Mouse (Mus musculus) gastrocnemius, adult 2 months (tissue): ENCODE results near the gene Rab31. TPM values are rescaled to one million over a fixed set of nuclear protein-coding genes. Genes with fewer than 3 reads are reported as not detected.

Experiments used
- DNase-seq: peaks from one replicate; pipeline ENCODE4 v3.0.0; 2022
- H3K27ac ChIP-seq: fragments of 200-600 bp; 2 replicates; pipeline ENCODE4 v1.8.1; 2022; ENCODE audit warnings: mild to moderate bottlenecking
- H3K4me3 ChIP-seq: fragments of 200-600 bp; 2 replicates; pipeline ENCODE4 v1.8.1; 2022; ENCODE audit warnings: mild to moderate bottlenecking, moderate library complexity
- CTCF ChIP-seq: fragments of 200-600 bp; IDR thresholded peaks from 2 replicates; pipeline ENCODE4 v1.8.1; 2022; ENCODE audit warnings: antibody characterized with exemption, mild to moderate bottlenecking, moderate library complexity
- intact Hi-C: fragments of 180-260 bp; cut with DNase I; formaldehyde crosslinking; loops from one replicate; pipeline ENCODE4 v1.15.1; 2025
- total RNA-seq, 2 experiments: library from RNA; stranded (reverse); gene quantifications; 2 replicates each; pipeline ENCODE4 v1.2.3; 2021

Gene Rab31
- total RNA-seq, 2 experiments from 2014 or later, result 3.4 to 7.4 TPM

DNA sequence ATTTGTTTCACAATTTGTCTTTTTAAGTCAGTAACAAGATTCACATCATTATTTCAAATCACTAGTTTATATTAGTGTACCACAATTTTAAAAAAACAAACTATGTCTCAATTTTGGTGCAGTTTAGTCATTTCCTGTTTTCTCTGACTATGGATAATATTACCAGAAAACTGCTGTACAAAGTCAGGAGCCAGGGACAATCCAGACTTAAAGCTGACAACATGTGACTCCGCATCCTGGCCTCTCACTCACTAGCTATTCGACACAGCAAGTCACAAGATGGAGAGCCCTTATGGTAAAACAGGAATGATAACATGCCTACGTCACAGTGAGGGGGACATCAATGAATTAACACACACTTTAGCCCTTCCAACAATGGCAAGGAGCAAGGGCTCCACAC is 109.9 kb downstream of the Rab31 start:
- no peak for DNase-seq
- intact Hi-C loops, result no loop called here
- no peak overlapping the region for H3K27ac ChIP-seq
- no peak for TF ChIP-seq CTCF
- H3K4me3 ChIP-seq, result no peak overlapping the region

- DNase-seq, result no peak
- intact Hi-C loops, result no loop called here
- no peak for TF ChIP-seq CTCF
- no peak overlapping the region for H3K4me3 ChIP-seq
- H3K27ac ChIP-seq, result no peak overlapping the region
Measured at GRCm38 (mm10) chr17:65658416-65658815, 114.1 kb downstream of the Rab31 start.

GRCm38 (mm10) chr17:65657958-65658357 is 114.6 kb downstream of the Rab31 start:
- no peak for TF ChIP-seq CTCF
- DNase-seq, result no peak
- no peak overlapping the region for H3K27ac ChIP-seq
- intact Hi-C loops, result no loop called here
- no peak overlapping the region for H3K4me3 ChIP-seq

- DNase-seq, result no peak
- intact Hi-C loops, result no loop called here
- Histone ChIP-seq H3K27ac (no peak overlapping the region), H3K4me3 (no peak overlapping the region)
- no peak for TF ChIP-seq CTCF
Measured at GRCm38 (mm10) chr17:65656731-65657130, 115.8 kb downstream of the Rab31 start.

DNA sequence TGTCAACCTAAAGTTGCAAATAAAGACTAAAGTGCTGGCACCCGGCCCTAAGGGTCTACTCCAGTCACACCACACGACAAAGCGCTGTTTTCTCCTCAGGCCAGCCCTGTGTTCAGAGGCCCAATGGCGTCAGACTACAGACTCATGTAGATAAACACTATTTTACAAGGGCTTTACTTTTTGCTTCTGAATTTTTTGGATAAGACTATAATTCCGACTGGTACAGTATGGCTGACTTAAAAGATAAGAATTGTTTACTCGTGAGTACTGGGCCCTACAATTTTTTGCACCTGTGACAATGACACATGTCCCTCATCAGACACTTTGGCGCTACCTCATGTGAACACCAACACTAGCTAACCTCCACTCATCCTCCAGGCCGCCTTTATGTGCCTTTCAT is 116.5 kb downstream of the Rab31 start:
- H3K4me3 ChIP-seq, result no peak overlapping the region
- DNase-seq, result no peak
- intact Hi-C loops, result no loop called here
- H3K27ac ChIP-seq, result no peak overlapping the region
- no peak for TF ChIP-seq CTCF

- H3K4me3 ChIP-seq, result no peak overlapping the region
- no peak for DNase-seq
- no peak overlapping the region for H3K27ac ChIP-seq
- no peak for TF ChIP-seq CTCF
- intact Hi-C loops, result loop anchor here (1.0 kb wide), 1 partner anchor 8 kb away; no protein-coding TSS in a partner anchor
Measured at GRCm38 (mm10) chr17:65655608-65656007, 116.9 kb downstream of the Rab31 start.

DNA sequence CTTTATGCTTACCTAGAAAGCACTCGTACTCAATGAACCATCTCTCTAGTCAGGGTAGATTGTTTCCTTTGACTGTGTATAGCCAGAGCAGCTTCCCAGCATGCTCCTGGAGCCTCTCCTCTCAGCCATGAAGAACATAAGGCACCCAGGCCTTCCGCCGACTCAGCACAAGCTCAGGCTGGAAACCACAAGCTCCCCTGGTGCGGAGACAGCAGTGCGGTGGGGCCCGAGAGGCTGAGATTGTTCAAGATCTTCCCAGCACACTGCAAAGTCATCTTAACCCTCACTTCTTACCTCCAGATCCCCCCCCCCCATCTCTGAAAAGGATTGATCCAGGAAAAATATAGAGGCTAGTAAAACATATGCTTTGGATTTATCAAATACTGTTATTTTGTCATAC is 122.0 kb downstream of the Rab31 start:
- TF ChIP-seq CTCF, result no peak
- DNase-seq, result no peak
- Histone ChIP-seq H3K4me3 (no peak overlapping the region), H3K27ac (no peak overlapping the region)
- intact Hi-C loops, result no loop called here

GRCm38 (mm10) chr17:65649175-65649493 is 123.4 kb downstream of the Rab31 start:
- H3K4me3 ChIP-seq, result no peak overlapping the region
- peak overlapping the region; percentile 28 for H3K27ac ChIP-seq
- TF ChIP-seq CTCF, result no peak
- peak; percentile 53 for DNase-seq
- intact Hi-C loops, result loop anchor here (5.0 kb wide), 1 partner anchor 33 kb away; no protein-coding TSS in a partner anchor

GRCm38 (mm10) chr17:65648371-65649174 is 124.0 kb downstream of the Rab31 start:
- intact Hi-C loops, result loop anchor here (5.0 kb wide), 1 partner anchor 34 kb away; no protein-coding TSS in a partner anchor
- Histone ChIP-seq H3K27ac (no peak overlapping the region), H3K4me3 (no peak overlapping the region)
- DNase-seq, result no peak
- no peak for TF ChIP-seq CTCF

GRCm38 (mm10) chr17:65647961-65648360 is 124.6 kb downstream of the Rab31 start:
- intact Hi-C loops, result loop anchor here (1.0 to 5.0 kb wide), 2 partner anchors 7 to 34 kb away; no protein-coding TSS in a partner anchor

GRCm38 (mm10) chr17:65647226-65647625 is 125.3 kb downstream of the Rab31 start:
- no peak for TF ChIP-seq CTCF
- DNase-seq, result no peak
- no peak overlapping the region for H3K4me3 ChIP-seq
- intact Hi-C loops, result loop anchor here (1.0 to 5.0 kb wide), 2 partner anchors 8 to 35 kb away; no protein-coding TSS in a partner anchor
- no peak overlapping the region for H3K27ac ChIP-seq

More at GRCm38 (mm10) chr17:65647961-65648360, 124.6 kb downstream of the Rab31 start:
- no peak for TF ChIP-seq CTCF
- H3K4me3 ChIP-seq, result no peak overlapping the region
- H3K27ac ChIP-seq, result no peak overlapping the region
- DNase-seq, result no peak

- H3K27ac ChIP-seq, result peak overlapping the region; percentile 90
- no peak for TF ChIP-seq CTCF
- DNase-seq, result no peak
- H3K4me3 ChIP-seq, result peak overlapping the region; percentile 56
- intact Hi-C loops, result no loop called here
Measured at GRCm38 (mm10) chr17:65643579-65643978, 129.0 kb downstream of the Rab31 start.

GRCm38 (mm10) chr17:65643051-65643521 is 129.5 kb downstream of the Rab31 start:
- intact Hi-C loops, result no loop called here
- no peak for TF ChIP-seq CTCF
- H3K4me3 ChIP-seq, result peak overlapping the region; percentile 56
- DNase-seq, result peak; percentile 60
- peak overlapping the region; percentile 90 for H3K27ac ChIP-seq
